In genomic region chr17:45077921-45078640, GRCm38 (mm10) we compare ENCODE assay signal across 13 mouse cellular contexts.
DNase-seq lines count a peak whose midpoint lies in the region; ATAC-seq and TF ChIP-seq lines count a peak whose summit lies in the region.
"Had no signal": no experiment of that assay in that cellular context is flagged by ENCODE, and none has a peak within 500 bp of the region (broad histone marks: within the 10 kb centered on the region; RNA-seq: fewer than 3 reads in every experiment).

No protein-coding gene starts in this region.

- H3K27me3 ChIP-seq in forebrain, embryonic 16.5 days (replicated peaks; ENCODE audit: control insufficient read depth, insufficient read depth, low read length) = no peaks in the 10 kb centered on the region
- no peaks in the 10 kb centered on the region for H3K27me3 ChIP-seq in forebrain, embryonic 12.5 days
- H3K27me3 ChIP-seq in lung, embryonic 14.5 days (ENCODE audit: insufficient read depth, low read length) = no peaks in the 10 kb centered on the region
- H3K27me3 ChIP-seq in intestine, embryonic 15.5 days (replicated peaks) = no peaks in the 10 kb centered on the region
- H3K27me3 ChIP-seq: heart, embryonic 15.5 days; liver, embryonic 12.5 days had no signal

- H3K36me3 ChIP-seq in forebrain, embryonic 16.5 days (ENCODE audit: control insufficient read depth, insufficient read depth) = no peaks in the 10 kb centered on the region
- H3K36me3 ChIP-seq in forebrain, embryonic 12.5 days (replicated peaks) = no peaks in the 10 kb centered on the region
- no peaks in the 10 kb centered on the region for H3K36me3 ChIP-seq in lung, embryonic 14.5 days (ENCODE audit: insufficient read depth)
- no peaks in the 10 kb centered on the region for H3K36me3 ChIP-seq in intestine, embryonic 15.5 days
- H3K36me3 ChIP-seq: heart, embryonic 15.5 days; liver, embryonic 12.5 days had no signal

- H3K4me2 ChIP-seq in forebrain, embryonic 16.5 days (ENCODE audit: low read length) = no peak overlapping the region
- no peak overlapping the region for H3K4me2 ChIP-seq in forebrain, embryonic 12.5 days
- H3K4me2 ChIP-seq in lung, embryonic 14.5 days = peak overlapping the region; percentile 28; the same call in 1 of the 2 replicates
- no peak overlapping the region for H3K4me2 ChIP-seq in intestine, embryonic 15.5 days (replicated peaks)
- H3K4me2 ChIP-seq: heart, embryonic 15.5 days; liver, embryonic 12.5 days had no signal

- peaks cover 12% of the 10 kb centered on the region for H3K4me1 ChIP-seq in forebrain, embryonic 16.5 days (replicated peaks; ENCODE audit: control insufficient read depth, insufficient read depth, low read length)
- peaks cover 5% of the 10 kb centered on the region for H3K4me1 ChIP-seq in forebrain, embryonic 12.5 days
- peaks cover 11% of the 10 kb centered on the region; the same call in 1 of the 2 replicates for H3K4me1 ChIP-seq in lung, embryonic 14.5 days (ENCODE audit: insufficient read depth)
- no peaks in the 10 kb centered on the region; the same call in 1 of the 2 replicates for H3K4me1 ChIP-seq in intestine, embryonic 15.5 days (replicated peaks)
- H3K4me1 ChIP-seq: heart, embryonic 15.5 days; liver, embryonic 12.5 days had no signal

- no peak for TF ChIP-seq CTCF in lung, embryonic 14.5 days (IDR thresholded peaks at IDR 0.05; ENCODE audit: low read depth)

- peak; percentile 50; the same call in 1 of the 2 replicates for ATAC-seq in forebrain, embryonic 16.5 days
- ATAC-seq in forebrain, embryonic 12.5 days (ENCODE audit: low FRiP score) = no peak
- ATAC-seq in lung, embryonic 14.5 days (ENCODE audit: insufficient read depth) = no peak
- ATAC-seq in intestine, embryonic 15.5 days = no peak
- ATAC-seq: liver, embryonic 12.5 days had no signal

- peak; percentile 41 for DNase-seq in lung, embryonic 14.5 days
- no peak for DNase-seq in lung, postnatal 14 days
- peak; percentile 59 for DNase-seq in Muller cell, postnatal 12 days (ENCODE audit: inconsistent ontology term)
- DNase-seq in layer of hippocampus, postnatal 10 days (ENCODE audit: low spot score in 2 of 2) = peak; percentile 18 to 43
- no peak for DNase-seq in adrenal gland, adult 2 months
- DNase-seq: cerebellum, postnatal 14 days; kidney, adult 11 months; kidney, postnatal 14 days had no signal

- no peak overlapping the region for H3K4me3 ChIP-seq in forebrain, embryonic 16.5 days (replicated peaks; ENCODE audit: low read length)
- no peak overlapping the region for H3K4me3 ChIP-seq in forebrain, embryonic 12.5 days (replicated peaks)
- H3K4me3 ChIP-seq in lung, embryonic 14.5 days (ENCODE audit: low read depth, low read length) = no peak overlapping the region
- H3K4me3 ChIP-seq in intestine, embryonic 15.5 days (replicated peaks) = no peak overlapping the region
- H3K4me3 ChIP-seq: heart, embryonic 15.5 days; liver, embryonic 12.5 days had no signal

- H3K27ac ChIP-seq in forebrain, embryonic 16.5 days (ENCODE audit: low read length) = no peak overlapping the region
- no peak overlapping the region for H3K27ac ChIP-seq in forebrain, embryonic 12.5 days
- no peak overlapping the region for H3K27ac ChIP-seq in lung, embryonic 14.5 days (ENCODE audit: low read depth)
- no peak overlapping the region for H3K27ac ChIP-seq in intestine, embryonic 15.5 days
- H3K27ac ChIP-seq: heart, embryonic 15.5 days; liver, embryonic 12.5 days had no signal

- H3K9ac ChIP-seq in forebrain, embryonic 16.5 days (replicated peaks; ENCODE audit: low read depth, low read length) = no peak overlapping the region
- H3K9ac ChIP-seq in forebrain, embryonic 12.5 days = no peak overlapping the region
- no peak overlapping the region for H3K9ac ChIP-seq in lung, embryonic 14.5 days
- H3K9ac ChIP-seq in intestine, embryonic 15.5 days = no peak overlapping the region
- H3K9ac ChIP-seq: heart, embryonic 15.5 days; liver, embryonic 12.5 days had no signal

- no peaks in the 10 kb centered on the region for H3K9me3 ChIP-seq in forebrain, embryonic 16.5 days (ENCODE audit: control insufficient read depth, low read length)
- H3K9me3 ChIP-seq in forebrain, embryonic 12.5 days = no peaks in the 10 kb centered on the region
- no peaks in the 10 kb centered on the region for H3K9me3 ChIP-seq in lung, embryonic 14.5 days (ENCODE audit: low read depth, low read length)
- H3K9me3 ChIP-seq in intestine, embryonic 15.5 days = no peaks in the 10 kb centered on the region
- H3K9me3 ChIP-seq: heart, embryonic 15.5 days; liver, embryonic 12.5 days had no signal

- WGBS in forebrain, embryonic 16.5 days = 47% methylated on average over 14 of the region's 14 CpGs
- 69% methylated on average over 14 of the region's 14 CpGs for WGBS in forebrain, embryonic 12.5 days
- WGBS in lung, embryonic 14.5 days = 41% methylated on average over 14 of the region's 14 CpGs
- 63% methylated on average over 14 of the region's 14 CpGs for WGBS in intestine, embryonic 15.5 days

Comparison
In these comparisons a context has a peak if more than half of its experiments do, and no peak if none do; other contexts are left out.
1. DNase-seq: peak in lung, embryonic 14.5 days (single experiment), Muller cell, postnatal 12 days (single experiment) and layer of hippocampus, postnatal 10 days (2 of 2); none in lung, postnatal 14 days (single experiment) and adrenal gland, adult 2 months (single experiment).